Mouse (Mus musculus): ENCODE measurements around the gene Mrpl19. TPM values are rescaled to one million over a fixed set of nuclear protein-coding genes. Genes with fewer than 3 reads are reported as not detected.
A peak's percentile ranks its signal among the peaks of the same experiment; 100 is the strongest.

The Mrpl19 gene
- polyA plus RNA-seq (2015; fragmentation: Nextera tagmentation; extraction: Ambion mirVana): 49.9 and 50.9 TPM in 2 replicates

DNA sequence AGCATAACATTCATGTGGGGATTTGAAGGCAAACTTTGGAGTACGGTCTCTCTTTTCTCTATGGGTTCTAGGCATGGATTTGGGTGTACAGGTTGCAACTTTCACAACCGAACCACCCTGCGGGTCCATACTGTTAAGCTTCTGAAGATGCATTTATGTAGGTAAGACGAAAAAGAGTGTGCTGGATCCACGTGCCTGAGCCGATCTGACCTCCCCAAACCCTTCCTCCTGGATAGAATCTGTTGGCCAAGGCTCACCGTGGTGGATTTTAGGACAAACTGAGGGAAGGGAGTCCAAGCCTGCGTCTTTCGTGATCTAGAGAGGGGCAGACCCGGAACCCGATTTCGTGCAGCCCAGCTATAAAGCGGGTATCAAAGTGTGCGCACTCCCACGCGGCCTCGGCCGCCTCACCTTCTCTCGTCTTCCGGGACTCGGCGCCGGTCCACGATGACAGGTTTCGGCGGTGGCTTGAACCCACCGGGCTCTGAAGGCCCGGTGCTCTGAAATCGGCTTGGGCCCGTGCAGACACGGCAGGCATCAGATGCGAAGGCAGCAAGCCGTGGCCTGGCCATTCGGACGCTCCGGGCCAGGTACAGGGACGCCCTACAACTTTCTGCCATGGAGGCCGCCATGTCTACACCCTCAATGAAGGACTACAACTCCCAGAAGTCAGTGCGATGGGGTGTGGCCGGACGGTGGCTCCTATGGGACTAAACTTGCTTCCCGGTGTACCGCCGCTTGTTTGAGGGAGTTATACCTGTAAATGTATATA lies at the start of gene Mrpl19:
Gene Mrpl19 (minus strand): TSS at position 663 of the 772 bp plus-strand sequence.
- peaks cover 17% of the 10 kb centered on the region; the same call in 1 of the 2 replicates for H3K36me3 ChIP-seq (ENCODE audit: control insufficient read depth, insufficient read depth, low read length)
- peak within 1 kb of the TSS; percentile 83 for H3K9ac ChIP-seq (ENCODE audit: low read length)
- ATAC-seq (ENCODE audit: insufficient read depth, low FRiP score): peak; percentile 95
- WGBS: under 1% methylated on average over 44 of the region's 44 CpGs
- H3K4me1 ChIP-seq (ENCODE audit: control insufficient read depth, insufficient read depth, low read length): peaks cover 7% of the 10 kb centered on the region; the same call in 1 of the 2 replicates
- H3K27me3 ChIP-seq (ENCODE audit: control insufficient read depth, insufficient read depth, low read length): no peaks in the 10 kb centered on the region
- H3K27ac ChIP-seq (ENCODE audit: low read length): no peak within 1 kb of the TSS
- H3K4me3 ChIP-seq (replicated peaks; ENCODE audit: low read length): peak within 1 kb of the TSS; percentile 68
- peak within 1 kb of the TSS; percentile 72 for H3K4me2 ChIP-seq (ENCODE audit: low read depth, low read length)
- H3K9me3 ChIP-seq (replicated peaks; ENCODE audit: control insufficient read depth, low read length): no peaks in the 10 kb centered on the region

DNA sequence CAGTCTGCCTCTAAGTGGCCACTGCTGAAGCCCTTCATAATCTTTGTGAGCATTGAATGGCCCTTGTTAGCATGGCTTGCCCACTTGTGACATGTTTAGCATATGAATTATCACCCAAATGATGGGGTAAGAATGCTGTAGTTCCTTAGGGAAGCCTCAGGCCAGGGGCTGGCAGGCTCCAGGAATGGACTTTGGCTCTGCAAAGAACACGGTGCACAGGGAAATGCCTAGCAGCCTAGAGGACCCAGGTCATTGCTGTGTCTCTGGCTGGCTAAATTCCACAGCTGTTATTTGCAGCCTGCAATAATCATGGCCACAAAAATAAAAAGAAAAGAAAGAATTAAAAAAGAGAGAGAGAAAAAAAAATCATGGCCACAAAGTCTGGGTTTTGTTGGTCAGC lies 46.6 kb upstream of the Mrpl19 start:
- H3K4me3 ChIP-seq (replicated peaks; ENCODE audit: low read length): no peak overlapping the region
- H3K9me3 ChIP-seq (replicated peaks; ENCODE audit: control insufficient read depth, low read length): no peaks in the 10 kb centered on the region
- no peaks in the 10 kb centered on the region for H3K4me1 ChIP-seq (ENCODE audit: control insufficient read depth, insufficient read depth, low read length)
- H3K9ac ChIP-seq (ENCODE audit: low read length): no peak overlapping the region
- no peak overlapping the region for H3K4me2 ChIP-seq (ENCODE audit: low read depth, low read length)
- no peak for ATAC-seq (ENCODE audit: insufficient read depth, low FRiP score)
- H3K27me3 ChIP-seq (ENCODE audit: control insufficient read depth, insufficient read depth, low read length): no peaks in the 10 kb centered on the region
- no peak overlapping the region for H3K27ac ChIP-seq (ENCODE audit: low read length)
- H3K36me3 ChIP-seq (ENCODE audit: control insufficient read depth, insufficient read depth, low read length): no peaks in the 10 kb centered on the region
- WGBS: 58% methylated on average over 1 of the region's 1 CpGs

DNA sequence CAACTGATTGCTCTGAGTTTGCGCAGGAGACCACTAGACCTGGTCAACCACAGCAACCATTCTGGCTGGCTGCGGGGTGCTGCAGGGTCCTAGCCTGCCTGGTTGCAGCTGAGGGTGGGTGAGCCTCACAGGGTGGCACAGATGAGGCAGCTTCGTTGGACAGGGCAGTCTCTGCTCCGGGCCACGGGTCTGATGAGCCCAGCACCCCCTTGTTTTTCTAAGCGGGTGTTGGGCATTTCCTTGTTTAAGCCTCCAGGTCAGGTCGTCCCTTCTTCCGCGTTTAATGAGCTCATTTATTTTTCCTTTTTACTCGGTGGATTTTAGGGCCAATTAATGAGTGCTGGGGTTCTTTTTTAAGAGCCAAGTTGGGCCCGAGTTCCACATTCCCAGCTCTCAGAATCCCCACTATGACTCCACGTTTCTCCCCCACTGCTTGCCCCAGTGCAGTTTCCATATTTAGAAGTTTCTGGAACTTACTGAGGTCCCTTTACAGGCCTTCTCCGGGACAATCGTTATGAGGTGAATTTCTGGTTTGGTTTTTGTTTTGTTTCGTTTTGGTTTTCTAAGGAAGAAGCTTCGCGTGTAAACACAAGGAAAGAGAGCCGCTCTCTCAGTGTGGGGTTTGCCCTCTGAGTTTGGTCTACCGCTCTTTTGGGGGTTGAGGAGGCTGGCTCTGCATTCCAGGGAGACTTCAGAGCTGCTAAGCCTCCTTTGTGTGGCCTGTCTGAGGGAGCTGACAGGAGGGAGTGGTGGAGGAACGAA lies 24.5 kb upstream of the Mrpl19 start:
- no peaks in the 10 kb centered on the region for H3K9me3 ChIP-seq (replicated peaks; ENCODE audit: control insufficient read depth, low read length)
- H3K9ac ChIP-seq (ENCODE audit: low read length): no peak overlapping the region
- H3K4me3 ChIP-seq (replicated peaks; ENCODE audit: low read length): no peak overlapping the region
- H3K4me1 ChIP-seq (ENCODE audit: control insufficient read depth, insufficient read depth, low read length): 0 out of 2 replicates have a peak, but pooled peaks cover 3% of the 10 kb centered on the region
- ATAC-seq (ENCODE audit: insufficient read depth, low FRiP score): no peak
- no peak overlapping the region for H3K4me2 ChIP-seq (ENCODE audit: low read depth, low read length)
- H3K36me3 ChIP-seq (ENCODE audit: control insufficient read depth, insufficient read depth, low read length): no peaks in the 10 kb centered on the region
- 45% methylated on average over 20 of the region's 20 CpGs for WGBS
- H3K27me3 ChIP-seq (ENCODE audit: control insufficient read depth, insufficient read depth, low read length): no peaks in the 10 kb centered on the region
- H3K27ac ChIP-seq (ENCODE audit: low read length): no peak overlapping the region

DNA sequence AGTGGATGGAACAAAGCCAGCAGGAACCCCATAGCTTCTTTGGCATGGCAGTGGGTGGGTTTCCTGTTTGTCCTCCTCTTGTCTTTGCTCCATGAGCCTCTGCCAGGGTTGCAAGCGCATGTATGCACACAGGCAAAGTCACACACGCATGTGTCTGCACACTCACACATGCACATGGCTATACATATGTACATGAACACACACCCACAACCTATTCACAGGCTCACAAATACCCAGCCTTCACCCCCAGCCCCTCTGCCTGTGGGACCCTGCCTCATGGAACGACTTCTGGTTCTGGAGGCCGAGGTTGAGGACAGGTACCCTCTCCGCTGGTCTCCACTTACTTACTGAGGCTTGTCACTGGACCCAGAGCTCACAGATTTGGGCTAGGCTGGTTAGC lies 22.6 kb upstream of the Mrpl19 start:
- H3K36me3 ChIP-seq (ENCODE audit: control insufficient read depth, insufficient read depth, low read length): no peaks in the 10 kb centered on the region
- no peaks in the 10 kb centered on the region for H3K27me3 ChIP-seq (ENCODE audit: control insufficient read depth, insufficient read depth, low read length)
- H3K27ac ChIP-seq (ENCODE audit: low read length): no peak overlapping the region
- no peak overlapping the region for H3K4me3 ChIP-seq (replicated peaks; ENCODE audit: low read length)
- 0 out of 2 replicates have a peak, but pooled peaks cover 3% of the 10 kb centered on the region for H3K4me1 ChIP-seq (ENCODE audit: control insufficient read depth, insufficient read depth, low read length)
- no peaks in the 10 kb centered on the region for H3K9me3 ChIP-seq (replicated peaks; ENCODE audit: control insufficient read depth, low read length)
- no peak overlapping the region for H3K9ac ChIP-seq (ENCODE audit: low read length)
- no peak for ATAC-seq (ENCODE audit: insufficient read depth, low FRiP score)
- 89% methylated on average over 5 of the region's 5 CpGs for WGBS
- H3K4me2 ChIP-seq (ENCODE audit: low read depth, low read length): no peak overlapping the region

DNA sequence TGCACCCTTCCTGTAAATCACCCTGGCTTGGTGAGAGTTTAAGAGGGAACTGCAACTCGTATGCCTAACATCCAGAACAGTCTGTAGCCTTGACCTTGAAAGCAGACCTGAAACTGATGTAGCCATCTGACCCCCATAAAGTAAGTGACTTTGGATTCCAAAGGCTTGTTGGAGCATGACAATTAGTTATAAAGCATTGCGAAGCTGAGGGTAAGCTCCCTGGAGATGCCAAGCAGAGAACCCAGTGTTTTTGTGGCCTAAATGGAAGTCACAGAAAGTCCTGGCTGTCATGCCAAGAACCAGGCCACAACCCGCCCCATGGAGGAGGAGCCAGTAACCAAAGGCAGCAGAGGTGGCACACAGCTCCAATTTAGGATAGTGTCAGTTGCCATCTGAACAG lies 21.8 kb upstream of the Mrpl19 start:
- Histone ChIP-seq H3K9me3 (replicated peaks; ENCODE audit: control insufficient read depth, low read length) (no peaks in the 10 kb centered on the region), H3K4me3 (replicated peaks; ENCODE audit: low read length) (no peak overlapping the region), H3K9ac (ENCODE audit: low read length) (no peak overlapping the region), H3K36me3 (ENCODE audit: control insufficient read depth, insufficient read depth, low read length) (no peaks in the 10 kb centered on the region), H3K4me1 (ENCODE audit: control insufficient read depth, insufficient read depth, low read length) (0 out of 2 replicates have a peak, but pooled peaks cover 3% of the 10 kb centered on the region), H3K4me2 (ENCODE audit: low read depth, low read length) (no peak overlapping the region), H3K27me3 (ENCODE audit: control insufficient read depth, insufficient read depth, low read length) (no peaks in the 10 kb centered on the region), H3K27ac (ENCODE audit: low read length) (no peak overlapping the region)
- ATAC-seq (ENCODE audit: insufficient read depth, low FRiP score): no peak
- WGBS: 72% methylated on average over 3 of the region's 3 CpGs

DNA sequence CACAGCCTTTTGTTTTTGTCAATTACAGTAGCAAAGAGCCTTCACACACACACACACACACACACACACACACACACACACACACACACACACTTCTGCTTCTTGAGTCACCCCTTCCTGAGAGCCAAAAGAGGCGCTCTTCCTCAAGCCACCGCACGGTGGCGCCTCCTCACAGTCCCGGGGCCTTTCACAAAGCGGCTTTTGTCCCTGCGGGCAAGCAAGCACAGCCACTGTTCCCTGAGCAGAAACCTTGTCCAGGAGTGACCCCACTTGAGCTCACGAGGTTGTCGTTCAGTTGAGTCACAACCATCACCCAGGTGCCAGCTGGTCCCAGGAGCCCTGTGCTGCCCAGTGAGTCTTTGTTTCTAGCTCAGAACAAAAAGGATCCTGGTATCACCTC lies 21.3 kb upstream of the Mrpl19 start:
- Histone ChIP-seq H3K36me3 (ENCODE audit: control insufficient read depth, insufficient read depth, low read length) (no peaks in the 10 kb centered on the region), H3K9ac (ENCODE audit: low read length) (0 out of 2 replicates have a peak overlapping the region, but pooled peaks have one; percentile 6), H3K27ac (ENCODE audit: low read length) (no peak overlapping the region), H3K4me2 (ENCODE audit: low read depth, low read length) (no peak overlapping the region), H3K9me3 (replicated peaks; ENCODE audit: control insufficient read depth, low read length) (no peaks in the 10 kb centered on the region), H3K27me3 (ENCODE audit: control insufficient read depth, insufficient read depth, low read length) (no peaks in the 10 kb centered on the region), H3K4me3 (replicated peaks; ENCODE audit: low read length) (no peak overlapping the region), H3K4me1 (ENCODE audit: control insufficient read depth, insufficient read depth, low read length) (0 out of 2 replicates have a peak, but pooled peaks cover 3% of the 10 kb centered on the region)
- 2% methylated on average over 9 of the region's 9 CpGs for WGBS
- ATAC-seq (ENCODE audit: insufficient read depth, low FRiP score): peak; percentile 57; the same call in 1 of the 2 replicates

DNA sequence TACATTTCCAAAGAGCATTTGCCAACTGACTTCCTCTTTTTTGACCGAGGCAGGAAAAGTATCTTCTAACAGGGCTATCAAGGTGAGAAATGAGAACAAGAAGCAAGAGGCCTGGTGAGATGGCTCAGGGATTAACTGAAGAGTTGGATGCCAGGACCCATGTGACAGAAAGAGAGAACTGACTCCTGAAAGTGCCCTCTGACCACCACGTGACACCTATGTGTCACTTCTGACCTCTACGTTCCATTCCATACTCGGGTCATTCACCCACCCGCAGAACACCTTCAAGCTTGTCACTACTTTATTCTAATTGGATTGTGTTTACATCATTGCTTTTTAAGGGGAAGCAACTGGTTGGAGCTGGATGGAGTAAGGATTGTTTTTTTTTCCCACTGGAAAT lies 20.8 kb upstream of the Mrpl19 start:
- H3K4me2 ChIP-seq (ENCODE audit: low read depth, low read length): no peak overlapping the region
- 0 out of 2 replicates have a peak, but pooled peaks cover 3% of the 10 kb centered on the region for H3K4me1 ChIP-seq (ENCODE audit: control insufficient read depth, insufficient read depth, low read length)
- H3K4me3 ChIP-seq (replicated peaks; ENCODE audit: low read length): no peak overlapping the region
- ATAC-seq (ENCODE audit: insufficient read depth, low FRiP score): 0 out of 2 replicates have a peak, but pooled peaks have one; percentile 7
- H3K36me3 ChIP-seq (ENCODE audit: control insufficient read depth, insufficient read depth, low read length): no peaks in the 10 kb centered on the region
- no peak overlapping the region for H3K9ac ChIP-seq (ENCODE audit: low read length)
- no peak overlapping the region for H3K27ac ChIP-seq (ENCODE audit: low read length)
- 40% methylated on average over 5 of the region's 5 CpGs for WGBS
- H3K27me3 ChIP-seq (ENCODE audit: control insufficient read depth, insufficient read depth, low read length): no peaks in the 10 kb centered on the region
- no peaks in the 10 kb centered on the region for H3K9me3 ChIP-seq (replicated peaks; ENCODE audit: control insufficient read depth, low read length)

DNA sequence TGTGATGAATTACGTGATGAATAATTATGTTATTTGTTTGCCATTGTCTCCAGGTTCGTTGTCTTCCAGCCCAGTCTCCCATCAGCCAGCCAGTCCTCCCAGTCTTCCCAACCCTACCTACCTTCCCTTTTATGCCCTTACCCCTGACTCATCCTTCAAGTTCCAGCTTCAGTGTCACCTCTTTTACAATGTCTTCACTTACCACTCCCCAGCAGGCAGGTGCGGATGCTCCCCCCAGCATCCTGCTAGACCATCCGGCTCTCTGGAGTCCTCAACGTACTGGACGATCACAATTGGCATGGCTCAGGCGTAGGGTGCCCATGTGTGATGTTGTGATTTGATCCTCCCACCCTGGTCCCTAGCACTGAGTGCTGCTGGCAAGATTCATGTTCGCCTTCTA lies 20.4 kb upstream of the Mrpl19 start:
- no peak for ATAC-seq (ENCODE audit: insufficient read depth, low FRiP score)
- Histone ChIP-seq H3K27me3 (ENCODE audit: control insufficient read depth, insufficient read depth, low read length) (no peaks in the 10 kb centered on the region), H3K9ac (ENCODE audit: low read length) (no peak overlapping the region), H3K4me2 (ENCODE audit: low read depth, low read length) (no peak overlapping the region), H3K9me3 (replicated peaks; ENCODE audit: control insufficient read depth, low read length) (no peaks in the 10 kb centered on the region), H3K4me3 (replicated peaks; ENCODE audit: low read length) (no peak overlapping the region), H3K36me3 (ENCODE audit: control insufficient read depth, insufficient read depth, low read length) (no peaks in the 10 kb centered on the region), H3K4me1 (ENCODE audit: control insufficient read depth, insufficient read depth, low read length) (0 out of 2 replicates have a peak, but pooled peaks cover 3% of the 10 kb centered on the region), H3K27ac (ENCODE audit: low read length) (no peak overlapping the region)
- WGBS: 86% methylated on average over 8 of the region's 8 CpGs

DNA sequence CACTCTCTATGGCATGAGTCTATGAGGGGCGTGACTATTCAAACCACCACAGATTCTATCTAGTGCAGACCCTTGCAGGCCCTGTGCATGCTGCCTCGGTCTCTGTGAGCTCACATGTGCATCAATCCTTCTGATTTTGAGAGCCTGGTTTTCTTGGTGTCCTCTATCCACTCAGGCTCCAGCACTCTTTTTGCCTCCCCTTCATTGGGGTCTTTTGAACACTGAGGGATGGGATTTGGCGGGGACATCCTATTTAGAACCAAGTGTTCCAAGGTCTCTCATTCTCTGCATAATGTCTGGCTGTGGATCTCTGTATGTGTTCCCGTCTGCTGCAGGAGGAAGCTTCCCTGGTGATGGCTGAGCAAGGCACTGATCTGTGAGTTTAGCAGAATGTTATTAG lies 13.5 kb upstream of the Mrpl19 start:
- Histone ChIP-seq H3K36me3 (ENCODE audit: control insufficient read depth, insufficient read depth, low read length) (no peaks in the 10 kb centered on the region), H3K4me1 (ENCODE audit: control insufficient read depth, insufficient read depth, low read length) (no peaks in the 10 kb centered on the region), H3K9me3 (replicated peaks; ENCODE audit: control insufficient read depth, low read length) (no peaks in the 10 kb centered on the region), H3K4me3 (replicated peaks; ENCODE audit: low read length) (no peak overlapping the region), H3K27ac (ENCODE audit: low read length) (no peak overlapping the region), H3K27me3 (ENCODE audit: control insufficient read depth, insufficient read depth, low read length) (no peaks in the 10 kb centered on the region), H3K4me2 (ENCODE audit: low read depth, low read length) (no peak overlapping the region), H3K9ac (ENCODE audit: low read length) (no peak overlapping the region)
- ATAC-seq (ENCODE audit: insufficient read depth, low FRiP score): no peak
- 91% methylated on average over 4 of the region's 4 CpGs for WGBS

All from stomach, embryonic 16.5 days (tissue).